Mouse (Mus musculus) adrenal gland, adult 18-20 months (tissue): Measurements from ENCODE around the gene Dyx1c1. TPM values are rescaled to one million over a fixed set of nuclear protein-coding genes. Genes with fewer than 3 reads are reported as not detected.

Experiments used
- DNase-seq, 2 experiments: peaks; one replicate each; pipeline ENCODE4 v3.0.0; 2021 to 2022; ENCODE audit warnings: low spot score in 2 of 2
- long read RNA-seq, 2 experiments: library from polyadenylated mRNA; stranded (forward); transcript quantifications; one replicate each; pipeline ENCODE4 v2.0.0; 2021
- total RNA-seq, 2 experiments: library from RNA; stranded (reverse); gene quantifications; 1 replicate in 1 of 2; 2 replicates in 1 of 2; pipeline ENCODE4 v1.2.3; 2021

The Dyx1c1 gene
- total RNA-seq: 1 to 10 TPM in 1 of 2 experiments, under 1 TPM in 1; 0.99 to 1.2 TPM
- long read RNA-seq, experiment 1: 0 reads
- long read RNA-seq, experiment 2, partial matches to known transcripts: 0 of 3 reads
- long read RNA-seq, experiment 2, other reads (novel, unspliced or antisense): 1 of 3 reads

DNA sequence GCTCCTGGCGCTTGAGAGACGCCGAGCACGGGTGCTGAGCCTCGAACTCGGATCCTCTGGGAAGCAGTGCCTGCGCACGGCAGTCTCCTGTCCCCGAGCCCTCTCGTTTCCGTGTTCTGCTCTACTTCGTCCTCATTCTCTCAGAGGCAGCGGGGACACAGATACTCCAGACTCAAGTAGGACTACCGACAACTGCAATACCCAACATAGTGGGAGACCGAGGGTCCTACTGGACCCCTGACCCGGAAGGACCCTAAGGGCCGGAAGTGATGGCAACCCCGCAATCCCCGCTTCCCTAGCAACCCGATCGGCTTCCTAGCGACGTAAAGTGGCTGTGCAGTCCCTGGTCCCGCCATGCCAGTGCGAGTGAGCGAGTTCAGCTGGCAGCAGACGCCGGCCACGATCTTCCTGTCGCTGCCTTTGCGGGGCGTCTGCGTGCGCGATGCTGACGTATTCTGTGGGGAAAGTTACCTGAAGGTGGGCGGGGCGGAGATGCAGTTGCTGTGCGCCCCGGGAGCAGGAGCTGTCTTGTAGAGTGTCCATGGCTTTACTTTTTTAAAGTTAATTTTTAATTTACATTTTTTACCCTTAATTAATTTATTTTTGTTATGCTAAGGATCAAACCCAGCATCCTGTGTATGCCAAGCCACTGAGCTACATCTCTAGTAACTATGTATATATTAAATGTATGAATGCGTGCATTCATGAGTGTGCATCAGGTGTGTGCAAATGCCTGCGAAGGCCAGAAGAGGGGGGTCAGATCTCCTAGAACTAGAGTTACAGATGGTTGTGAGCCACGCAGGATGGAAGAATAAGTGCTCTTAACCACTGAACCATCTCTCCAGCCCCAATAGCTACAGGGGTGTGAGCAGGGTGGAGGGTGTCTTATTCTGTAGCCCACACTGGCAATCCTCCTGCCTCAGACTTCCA, at the start of gene Dyx1c1, which contains the start of gene Gm44503:
Gene Dyx1c1, plus strand, starts transcription at position 265 of the 930 bp plus-strand sequence.
Gene Gm44503, plus strand, starts transcription at position 332 of the 930 bp plus-strand sequence.
- peak; percentile 63 to 64 for DNase-seq

DNA sequence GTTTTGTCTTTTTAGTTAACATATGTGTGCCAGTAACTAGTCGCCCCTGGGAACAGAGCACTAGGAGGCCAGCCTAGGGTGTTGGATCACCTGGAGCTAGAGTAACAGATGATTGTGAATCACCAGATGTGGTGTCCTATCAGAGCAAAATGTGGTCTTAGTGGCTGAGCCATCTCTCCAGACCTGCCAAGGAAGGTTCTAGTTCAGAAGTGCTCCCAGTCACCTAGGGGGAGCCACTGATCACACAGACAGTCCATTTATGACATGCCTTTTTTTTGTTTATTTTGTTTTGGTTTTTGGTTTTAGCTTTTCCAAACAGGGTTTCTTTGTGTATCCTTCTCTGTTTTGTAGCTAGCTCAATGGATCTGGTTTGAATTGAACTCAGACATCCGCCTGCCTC, 47.2 kb upstream of the Dyx1c1 start:
- DNase-seq: no peak

DNA sequence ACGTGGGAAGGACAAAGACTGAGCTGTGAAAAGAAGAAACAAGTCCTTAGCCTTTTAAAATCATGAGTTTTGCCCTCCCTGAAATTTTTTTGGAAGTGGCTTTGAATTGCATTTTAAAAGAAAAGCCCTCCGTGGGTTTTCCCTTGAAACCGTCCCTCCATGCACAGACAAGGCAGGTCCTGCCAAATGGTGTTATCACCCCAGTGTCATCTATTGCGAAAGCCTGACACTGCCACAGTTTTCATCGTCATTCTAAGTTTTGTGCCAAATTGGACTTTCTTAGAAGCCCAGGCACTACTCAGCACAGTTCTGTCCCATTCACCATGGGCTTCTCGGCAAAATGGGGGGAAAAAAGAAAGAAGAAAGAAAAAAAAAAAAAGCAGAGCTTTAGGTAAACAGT, 45.0 kb upstream of the Dyx1c1 start:
- DNase-seq: no peak

DNA sequence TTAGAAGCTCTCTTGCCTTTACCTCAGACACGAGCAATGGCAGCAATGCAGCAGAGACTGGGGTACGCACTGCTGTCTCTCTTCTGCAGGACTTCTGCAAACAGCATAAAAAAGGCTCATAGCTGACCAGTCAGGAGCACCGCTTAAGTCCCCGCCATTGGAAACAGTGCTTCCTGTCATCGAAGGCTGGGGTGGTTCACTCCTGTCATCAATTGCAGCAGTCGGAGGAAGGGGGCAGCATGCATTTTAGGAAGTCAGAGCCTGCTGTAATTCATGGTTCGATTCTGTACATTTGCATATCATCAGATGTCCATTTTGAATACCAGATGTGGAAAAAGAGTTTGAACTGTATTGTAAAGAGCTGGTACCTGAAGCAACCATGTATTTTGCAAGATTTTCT, 42.9 kb upstream of the Dyx1c1 start:
- DNase-seq: no peak

DNA sequence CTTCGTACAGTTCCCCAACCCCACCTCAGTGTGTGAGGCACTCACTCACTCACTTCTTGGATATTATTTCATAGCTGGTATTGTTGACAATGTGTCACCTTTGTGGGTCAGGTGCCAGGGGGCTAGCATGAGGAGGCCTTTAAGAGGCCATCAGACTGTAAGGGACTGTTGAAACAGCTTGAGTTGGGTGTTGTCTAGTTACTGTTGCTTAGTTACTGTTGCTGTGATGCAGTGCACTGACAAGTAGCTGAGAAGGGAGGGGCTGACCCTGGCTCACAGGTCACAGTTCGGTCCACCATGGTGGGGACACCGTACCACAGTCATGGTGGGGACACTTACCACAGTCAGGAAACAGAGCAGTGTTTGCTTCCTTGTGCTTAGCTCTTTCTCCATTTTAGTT, 35.5 kb upstream of the Dyx1c1 start:
- no peak for DNase-seq

DNA sequence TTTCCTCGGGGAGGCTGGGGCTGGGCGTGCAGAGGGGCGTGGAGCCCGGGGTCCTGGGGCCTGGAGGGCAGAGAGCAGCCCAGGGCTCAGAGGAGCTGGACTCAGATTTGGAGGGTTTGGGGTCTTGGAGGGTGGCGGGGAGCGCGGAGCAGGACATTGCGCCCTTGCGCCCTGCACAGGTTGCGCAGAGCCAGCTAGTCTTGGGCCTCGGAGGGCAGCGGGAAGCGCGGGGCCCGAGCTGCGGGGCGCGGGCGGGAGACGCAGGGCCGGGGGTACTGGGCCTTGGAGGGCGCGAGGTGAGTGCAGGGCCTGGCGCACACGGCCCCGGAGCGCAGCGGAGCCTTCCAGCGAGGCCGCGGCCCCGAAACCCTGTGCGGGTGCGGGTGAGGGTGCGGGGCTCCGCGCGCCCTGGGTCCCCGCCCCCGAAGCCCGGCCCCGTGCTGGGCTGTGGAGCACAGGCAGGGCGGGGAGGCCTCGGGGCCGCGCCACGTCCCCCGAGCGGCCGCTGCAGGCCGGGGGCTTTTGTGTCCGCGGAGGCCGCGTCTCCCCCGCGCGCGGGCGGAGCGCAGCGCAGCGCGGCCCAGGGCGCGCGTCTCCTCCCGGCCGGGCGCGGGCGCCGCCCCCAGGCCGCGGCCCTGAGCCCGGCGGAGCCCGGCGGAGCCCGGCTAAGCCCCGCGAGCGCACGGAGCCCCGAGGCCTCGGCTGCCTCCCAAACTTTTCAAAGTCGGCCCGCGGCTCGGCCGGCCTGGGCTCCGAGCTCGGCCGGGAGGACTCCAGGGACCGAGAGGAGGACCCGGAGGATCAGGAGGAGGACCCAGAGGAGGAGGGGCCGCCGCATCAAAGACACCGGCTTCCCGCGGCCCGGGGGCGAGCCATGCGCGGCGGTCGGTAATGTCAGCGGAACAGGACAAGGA, 33.3 kb upstream of the Dyx1c1 start, which contains the start of gene Pygo1:
Gene Pygo1, plus strand, starts transcription at position 625 of the 914 bp plus-strand sequence.
- peak; percentile 44 to 49 for DNase-seq

DNA sequence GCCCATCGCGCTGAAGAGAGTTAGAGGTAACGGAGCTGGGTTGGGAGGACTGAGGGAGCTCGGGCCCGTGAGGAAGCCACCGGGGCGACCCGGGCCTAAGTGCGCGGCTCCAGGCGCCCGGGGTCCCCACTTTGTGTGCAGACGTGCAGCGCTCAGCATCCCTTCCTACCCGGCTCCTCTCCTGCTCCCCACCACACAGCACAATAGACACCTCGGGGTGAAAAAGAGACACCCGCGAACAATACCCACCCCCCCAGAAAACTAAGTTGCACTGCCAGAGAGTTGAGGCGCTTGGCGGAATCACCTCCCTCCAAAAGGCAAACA, 32.7 kb upstream of the Dyx1c1 start:
- DNase-seq: no peak

DNA sequence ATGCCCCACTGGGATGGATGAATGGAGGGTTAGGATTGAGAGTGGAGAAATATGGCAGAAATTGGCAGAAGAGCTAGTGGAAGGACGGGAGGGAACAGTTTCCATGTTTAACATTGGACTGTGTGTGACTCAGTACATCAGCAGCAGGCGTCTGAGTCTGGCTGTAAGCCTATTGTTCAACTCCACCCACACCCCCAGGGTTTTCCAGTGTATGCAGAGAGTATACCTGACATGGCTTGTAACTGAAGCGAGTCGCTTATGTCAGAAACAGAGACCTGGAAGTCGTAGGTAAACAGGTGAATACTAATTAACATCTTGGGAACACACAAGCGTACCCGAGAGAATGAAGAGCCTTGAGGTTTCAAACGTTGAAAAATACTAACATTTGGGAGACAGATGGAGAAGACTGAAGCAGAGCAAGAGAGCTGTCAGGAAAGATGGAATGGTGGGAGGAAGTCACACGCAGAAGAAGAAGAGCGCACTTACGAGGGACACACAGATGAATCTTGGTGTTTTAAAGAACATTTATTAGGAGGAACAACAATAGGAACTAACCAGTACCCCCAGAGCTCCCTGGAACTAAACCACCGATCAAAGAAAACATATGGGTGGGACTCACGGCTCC, 27.3 kb upstream of the Dyx1c1 start:
- no peak for DNase-seq

DNA sequence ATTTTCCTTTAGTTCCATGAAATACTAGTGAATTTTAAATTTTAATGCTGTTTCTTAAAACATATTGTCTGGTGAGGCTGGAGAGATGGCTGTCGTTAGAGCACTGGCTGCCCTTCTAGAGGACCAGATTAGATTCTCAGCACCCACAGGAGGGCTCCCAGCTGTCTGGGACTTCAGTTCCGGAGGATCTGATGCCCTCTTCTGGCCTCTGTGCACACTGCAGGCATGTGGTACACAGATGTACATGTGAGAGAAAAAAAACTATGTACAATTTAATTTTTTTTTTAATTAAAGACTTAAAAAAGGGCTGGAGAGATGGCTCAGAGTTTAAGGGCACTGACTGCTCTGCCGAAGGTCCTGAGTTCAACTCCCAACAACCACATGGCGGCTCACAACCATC, 23.3 kb upstream of the Dyx1c1 start:
- DNase-seq: no peak

DNA sequence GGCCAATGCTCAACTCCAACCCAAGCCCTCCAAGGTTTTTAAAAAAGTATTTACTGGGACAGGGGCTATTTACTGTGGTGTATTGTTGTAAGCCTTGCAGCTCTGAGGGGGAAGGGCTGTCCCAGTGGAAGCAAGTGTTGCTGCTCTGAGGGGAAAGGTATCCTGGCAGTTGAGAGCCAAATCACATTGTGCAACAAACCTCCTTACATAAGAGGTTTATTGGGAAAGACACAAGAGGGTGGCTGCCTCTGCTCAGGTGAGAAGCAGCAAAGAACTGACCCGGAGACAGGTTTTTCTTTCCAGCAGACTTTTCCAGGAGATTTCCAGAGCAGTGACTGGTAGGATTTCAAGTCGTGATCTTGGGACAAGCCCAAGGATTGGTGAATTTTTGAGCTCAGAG, 22.3 kb upstream of the Dyx1c1 start:
- DNase-seq: no peak

DNA sequence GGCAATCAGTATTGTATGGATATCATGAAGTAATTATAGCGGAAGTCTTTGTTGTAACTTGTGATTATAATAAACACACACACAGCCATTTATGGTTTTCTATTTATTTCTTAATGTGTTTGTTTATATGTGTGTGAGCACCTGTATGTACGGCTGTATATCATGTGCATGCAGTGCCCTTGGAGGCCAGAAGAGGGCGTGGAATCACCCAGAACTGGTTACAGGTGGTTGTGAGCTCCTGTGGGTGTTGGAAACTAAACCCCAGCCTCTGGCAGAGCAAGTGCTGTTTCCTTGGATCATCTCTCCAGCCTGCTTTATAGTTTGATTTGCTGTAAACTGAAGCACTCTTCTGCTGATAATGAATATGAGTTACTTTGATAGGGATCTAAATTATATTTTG, 15.2 kb upstream of the Dyx1c1 start:
- no peak for DNase-seq

DNA sequence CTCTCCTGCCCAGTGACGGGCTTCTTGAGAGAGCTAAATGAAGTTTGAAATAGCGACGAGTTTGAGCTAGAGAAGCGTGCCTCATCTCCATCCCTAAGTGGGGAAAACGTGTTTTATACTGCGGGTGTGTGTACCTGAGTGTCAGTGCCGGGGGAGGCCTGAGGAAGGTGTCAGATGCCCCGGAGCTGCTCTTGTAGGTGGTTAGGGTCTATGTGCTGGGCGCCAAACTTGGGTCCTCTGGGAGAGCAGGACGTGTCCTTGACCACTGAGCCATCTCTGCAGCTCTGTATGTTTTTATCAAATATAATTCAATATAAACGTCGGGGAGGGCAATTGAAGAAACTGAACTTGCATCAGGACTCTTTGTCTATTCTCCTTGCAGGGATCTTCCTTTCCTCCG, 14.3 kb upstream of the Dyx1c1 start:
- no peak for DNase-seq

DNA sequence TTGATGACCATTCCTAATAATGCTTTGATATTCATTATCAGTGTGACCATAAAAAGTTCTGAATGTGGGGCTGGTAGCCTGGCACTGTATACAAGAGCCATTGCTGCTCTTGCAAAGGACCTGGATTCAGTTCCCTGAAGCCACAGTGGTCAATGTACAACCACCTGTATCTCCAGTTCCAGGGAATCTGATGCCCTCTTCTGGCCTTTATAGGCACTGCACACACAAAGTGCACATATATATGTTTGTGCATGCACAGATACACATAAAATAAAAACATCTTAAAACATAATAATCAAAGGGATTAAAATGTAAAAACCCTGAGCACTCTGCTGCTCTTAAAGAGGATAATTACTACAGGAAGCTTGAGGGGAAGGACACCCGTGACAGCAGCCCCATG, 11.6 kb upstream of the Dyx1c1 start:
- DNase-seq: no peak

DNA sequence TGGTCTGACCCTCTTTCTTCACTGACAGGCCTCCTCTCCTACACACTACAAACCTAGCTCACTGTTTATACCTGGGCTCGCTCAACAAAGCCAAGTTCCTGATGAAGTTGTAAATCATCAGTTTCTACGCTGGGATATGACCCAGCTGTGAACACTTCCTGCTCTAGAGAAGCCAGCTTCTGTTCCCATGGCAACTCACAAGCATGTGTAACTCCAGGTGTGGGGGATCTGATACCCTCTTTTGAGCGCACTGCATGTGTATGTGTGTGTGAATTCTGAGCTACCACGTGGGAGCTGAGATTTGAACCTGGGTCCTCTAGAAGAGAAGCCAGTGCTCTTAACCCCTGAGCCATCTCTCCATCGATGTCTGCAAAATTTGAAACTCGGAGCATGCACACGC, 9.0 kb upstream of the Dyx1c1 start:
- DNase-seq: no peak

DNA sequence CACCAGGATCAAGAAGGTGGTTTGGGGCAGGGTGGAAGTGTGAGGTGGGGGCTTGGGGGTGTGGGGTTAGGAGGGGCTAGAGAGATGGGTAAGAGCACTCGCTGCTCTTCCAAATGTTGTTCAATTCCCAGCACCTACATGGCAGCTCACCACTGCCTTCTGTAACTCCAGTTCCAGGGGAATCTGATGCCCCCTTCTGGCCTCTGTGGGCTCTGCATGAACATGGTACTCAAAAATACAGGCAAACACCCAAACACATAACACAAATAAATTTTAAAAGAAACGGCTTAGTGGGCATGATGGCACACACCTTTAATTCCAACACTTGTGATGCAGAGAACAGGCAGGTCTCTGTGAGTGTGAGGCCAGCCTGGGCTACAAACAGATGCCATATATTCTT, 3.8 kb upstream of the Dyx1c1 start:
- DNase-seq: peak in 1 of 2 experiments; percentile 38

DNA sequence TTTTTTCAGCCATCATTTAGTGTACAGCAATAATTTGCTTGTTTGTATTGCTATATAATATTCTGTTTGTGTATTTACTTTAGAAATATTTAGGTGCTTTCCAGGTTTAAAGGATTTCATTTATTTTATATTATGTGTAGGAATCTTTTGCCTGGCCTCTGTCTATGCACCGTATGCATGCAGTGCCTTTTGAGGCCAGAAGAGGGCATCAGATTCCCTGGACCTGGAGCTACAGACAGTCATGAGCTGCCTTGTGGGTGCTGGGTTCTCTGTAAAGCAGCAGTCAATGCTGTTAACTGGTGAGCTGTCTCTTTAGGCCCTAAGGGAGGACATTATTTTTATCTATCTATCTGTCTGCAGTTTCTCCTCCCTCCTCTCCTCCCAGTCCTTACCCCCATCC, 3.0 kb upstream of the Dyx1c1 start:
- DNase-seq: peak; percentile 26 to 38

DNA sequence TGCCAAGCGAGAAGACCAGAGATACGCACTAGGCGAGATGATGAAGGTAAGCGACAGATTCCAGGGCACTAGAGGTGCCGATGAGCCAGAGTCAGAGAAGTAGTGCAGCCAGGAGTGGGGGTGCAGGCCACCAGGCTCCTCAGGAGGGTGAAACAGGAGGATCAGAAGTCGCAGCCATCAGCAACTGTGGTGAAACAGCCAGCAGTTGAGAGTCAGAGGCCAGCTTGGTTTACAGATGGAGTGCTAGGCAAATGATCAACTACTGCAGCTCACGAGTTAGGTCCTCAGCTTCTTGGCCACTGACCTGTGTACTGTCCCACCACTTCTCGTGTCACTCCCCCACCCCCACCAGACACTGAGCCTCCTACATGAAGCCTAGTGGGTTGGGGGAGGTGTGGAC, 2.8 kb downstream of the Dyx1c1 start:
- no peak for DNase-seq

DNA sequence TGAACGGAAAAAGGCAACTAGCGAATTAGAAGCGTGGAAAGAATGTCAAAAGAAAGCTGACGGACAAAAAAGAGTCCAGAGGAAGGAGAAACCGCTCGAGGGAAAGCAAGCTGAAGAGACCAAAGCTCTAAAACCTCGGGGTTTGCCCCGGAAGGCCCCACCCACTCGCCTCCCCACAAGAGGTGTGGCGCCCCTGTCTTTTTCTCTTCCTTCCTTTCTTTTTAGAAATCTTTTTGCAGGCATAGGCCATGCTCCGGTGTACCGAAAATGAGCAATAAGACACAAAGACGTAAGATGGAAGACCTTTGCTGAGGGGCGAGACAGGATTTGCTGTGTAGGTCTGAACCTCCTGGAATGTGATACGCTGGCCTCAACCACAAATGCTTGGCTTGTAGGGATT, 3.4 kb downstream of the Dyx1c1 start:
- no peak for DNase-seq

DNA sequence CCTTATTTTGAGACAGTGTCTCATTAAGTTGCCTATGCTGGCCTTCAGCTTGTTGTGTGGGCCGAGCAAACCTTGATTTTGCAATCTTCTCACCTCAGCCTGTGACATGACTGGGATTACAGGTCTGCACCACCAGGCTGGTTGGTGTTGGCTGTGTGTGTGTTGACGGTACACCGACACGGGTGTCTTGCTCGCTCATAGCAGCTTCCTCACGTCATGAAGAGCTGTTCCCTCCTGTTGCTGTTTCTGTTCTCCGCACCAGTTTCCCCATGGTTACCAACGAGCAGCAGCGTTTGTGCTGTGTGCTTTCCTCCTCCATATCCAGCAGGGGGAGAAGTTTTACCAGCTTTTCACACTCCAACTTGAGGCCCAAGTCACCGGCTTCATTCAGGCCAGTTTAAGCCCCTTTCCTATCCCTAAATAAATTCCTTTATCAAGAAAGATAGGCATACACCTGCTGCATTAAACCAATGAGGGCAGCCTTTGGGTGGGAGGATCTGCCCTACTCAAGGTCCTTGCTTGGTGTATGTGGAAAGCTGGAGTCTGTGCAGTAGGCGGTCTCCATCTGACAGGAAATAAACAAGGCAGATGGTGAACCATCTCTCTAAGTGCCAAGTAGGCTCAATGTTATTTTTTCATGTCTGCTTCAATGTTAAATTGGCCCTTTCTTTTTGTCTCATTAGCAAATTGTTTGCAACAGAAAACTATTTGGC, 9.9 kb downstream of the Dyx1c1 start:
- peak; percentile 26 to 27 for DNase-seq

DNA sequence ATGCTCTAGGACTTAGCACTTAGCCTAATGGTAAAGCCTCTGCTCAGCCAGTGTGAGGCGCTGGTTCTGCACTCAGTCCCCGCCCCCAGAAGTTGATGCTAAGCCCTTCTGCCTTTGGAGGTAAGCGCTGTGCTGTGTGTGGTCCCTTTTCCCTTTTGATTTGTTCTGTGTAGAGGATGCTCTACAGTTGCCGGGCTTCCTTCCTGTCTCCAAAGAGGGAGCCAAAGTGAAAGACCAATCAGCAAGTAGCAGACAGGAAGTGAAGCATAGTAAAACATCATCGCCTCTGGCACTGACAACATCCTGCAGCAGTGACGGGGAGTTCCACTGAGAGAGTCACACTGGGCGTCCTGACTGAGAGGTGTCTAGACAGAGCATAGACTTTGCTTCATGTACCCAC, 11.3 kb downstream of the Dyx1c1 start:
- no peak for DNase-seq

DNA sequence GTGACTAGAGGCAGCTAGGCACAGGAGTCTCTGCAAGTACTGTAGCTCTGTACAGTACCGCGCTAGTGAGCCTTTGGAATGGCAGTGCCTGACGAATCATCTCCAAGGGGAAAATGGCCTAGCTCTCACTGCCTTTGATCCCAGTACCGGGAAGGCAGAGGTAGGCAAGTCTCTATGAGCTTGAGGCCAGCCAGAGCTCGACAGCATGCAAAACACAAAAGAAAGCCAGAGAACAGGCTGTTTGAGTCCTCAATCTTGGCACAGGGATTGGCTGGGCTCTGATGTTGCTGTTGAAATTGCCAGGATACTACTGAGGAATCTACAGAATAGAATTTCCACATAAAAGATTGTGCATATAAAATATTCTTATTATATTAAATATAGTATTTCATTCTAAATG, 13.8 kb downstream of the Dyx1c1 start:
- no peak for DNase-seq
